Mouse (Mus musculus): ENCODE results near the gene Igbp1. TPM values are rescaled to one million over a fixed set of nuclear protein-coding genes. Genes with fewer than 3 reads are reported as not detected.

Igbp1 gene
- total RNA-seq (2014; rRNA removed) (52.2 and 63.2 TPM in 2 replicates), polyA plus RNA-seq (2012; rRNA removed) (18.5 and 20.4 TPM in 2 replicates)

DNA sequence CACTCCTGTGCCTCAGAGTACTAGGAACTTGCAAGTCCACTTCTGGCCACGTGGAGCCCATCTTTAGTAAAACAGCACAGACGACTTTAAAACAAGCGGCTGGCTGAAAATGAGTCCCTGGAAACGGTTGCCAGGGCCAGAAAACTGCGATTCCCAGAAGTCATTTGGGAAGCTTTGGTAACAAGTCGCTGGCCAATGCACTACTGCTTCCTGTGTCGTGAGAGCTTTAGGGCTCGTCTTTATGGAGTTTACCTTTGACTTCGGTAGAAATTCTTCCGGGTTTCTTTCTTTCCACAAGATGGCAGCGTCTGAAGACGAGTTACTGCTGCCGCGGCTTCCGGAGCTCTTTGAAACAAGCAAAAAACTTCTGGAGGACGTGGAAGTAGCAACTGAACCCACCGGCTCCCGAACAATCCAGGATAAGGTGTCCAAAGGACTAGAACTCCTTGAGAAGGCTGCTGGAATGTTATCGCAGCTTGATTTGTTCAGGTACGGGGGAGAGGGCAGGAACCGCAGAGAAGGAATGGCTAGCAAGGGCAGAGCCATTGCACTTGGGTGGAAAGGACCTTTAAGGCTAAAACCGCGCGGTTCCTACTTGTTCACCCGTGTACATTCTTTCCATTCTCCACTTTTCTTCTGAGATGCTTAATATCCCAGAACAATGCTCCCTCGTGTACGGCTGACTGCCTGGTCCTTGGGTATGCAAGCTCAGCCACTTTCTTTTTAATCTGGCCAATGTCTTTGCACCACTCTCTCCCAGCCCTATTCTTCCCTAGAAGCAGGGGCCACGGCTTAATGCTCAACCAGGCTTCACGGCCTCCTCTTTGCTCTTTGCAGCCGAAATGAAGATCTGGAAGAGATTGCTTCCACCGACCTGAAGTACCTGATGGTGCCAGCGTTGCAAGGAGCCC is at the start of gene Igbp1:
Gene Igbp1 (plus strand): TSS at position 224 of the 911 bp plus-strand sequence.
- under 1% methylated on average over 32 of the region's 32 CpGs for WGBS

GRCm38 (mm10) chrX:100468047-100468446 is 26.0 kb upstream of the Igbp1 start:
- H3K36me3 ChIP-seq (ENCODE audit: control insufficient read depth, insufficient read depth, low read length) = no peaks in the 10 kb centered on the region
- no peak overlapping the region for H3K9ac ChIP-seq (ENCODE audit: low read depth, low read length)
- no peak overlapping the region for H3K27ac ChIP-seq (replicated peaks; ENCODE audit: insufficient read depth, low read depth, low read length)
- H3K4me3 ChIP-seq (ENCODE audit: insufficient read depth, low read depth, low read length) = no peak overlapping the region
- no peak for DNase-seq (ENCODE audit: extremely low read depth, low read depth, low spot score)
- peaks cover 8% of the 10 kb centered on the region for H3K4me1 ChIP-seq (ENCODE audit: control insufficient read depth, insufficient read depth, low read length)
- TF ChIP-seq CTCF (IDR thresholded peaks at IDR 0.05; ENCODE audit: low read depth, low read length) (no peak), POLR2A (IDR thresholded peaks at IDR 0.05; ENCODE audit: extremely low read depth, insufficient read depth, low read length) (no peak)
- 55% methylated on average over 4 of the region's 4 CpGs for WGBS
- H3K27me3 ChIP-seq (ENCODE audit: control insufficient read depth, insufficient read depth, low read length) = no peaks in the 10 kb centered on the region
- no peaks in the 10 kb centered on the region for H3K79me2 ChIP-seq (ENCODE audit: control insufficient read depth, insufficient read depth, low read length)

More for the DNA sequence above, at the start of gene Igbp1:
- peak; percentile 95 for DNase-seq (ENCODE audit: extremely low read depth, low read depth, low spot score)
- TF ChIP-seq CTCF (IDR thresholded peaks at IDR 0.05; ENCODE audit: low read depth, low read length) (no peak), POLR2A (IDR thresholded peaks at IDR 0.05; ENCODE audit: extremely low read depth, insufficient read depth, low read length) (no peak)
- H3K27ac ChIP-seq (replicated peaks; ENCODE audit: insufficient read depth, low read depth, low read length) = peak within 1 kb of the TSS; percentile 68
- peaks cover 2% of the 10 kb centered on the region; the same call in 1 of the 2 replicates for H3K36me3 ChIP-seq (ENCODE audit: control insufficient read depth, insufficient read depth, low read length)
- no peaks in the 10 kb centered on the region for H3K27me3 ChIP-seq (ENCODE audit: control insufficient read depth, insufficient read depth, low read length)
- H3K79me2 ChIP-seq (ENCODE audit: control insufficient read depth, insufficient read depth, low read length) = no peaks in the 10 kb centered on the region; the same call in 1 of the 2 replicates
- H3K4me1 ChIP-seq (ENCODE audit: control insufficient read depth, insufficient read depth, low read length) = no peaks in the 10 kb centered on the region; the same call in 1 of the 2 replicates
- H3K9ac ChIP-seq (ENCODE audit: low read depth, low read length) = peak within 1 kb of the TSS; percentile 91
- H3K4me3 ChIP-seq (ENCODE audit: insufficient read depth, low read depth, low read length) = peak within 1 kb of the TSS; percentile 72

- no peaks in the 10 kb centered on the region for H3K36me3 ChIP-seq (ENCODE audit: control insufficient read depth, insufficient read depth, low read length)
- DNase-seq (ENCODE audit: extremely low read depth, low read depth, low spot score) = no peak
- no peak overlapping the region for H3K4me3 ChIP-seq (ENCODE audit: insufficient read depth, low read depth, low read length)
- no peaks in the 10 kb centered on the region for H3K79me2 ChIP-seq (ENCODE audit: control insufficient read depth, insufficient read depth, low read length)
- no peaks in the 10 kb centered on the region for H3K27me3 ChIP-seq (ENCODE audit: control insufficient read depth, insufficient read depth, low read length)
- peaks cover 8% of the 10 kb centered on the region for H3K4me1 ChIP-seq (ENCODE audit: control insufficient read depth, insufficient read depth, low read length)
- 83% methylated on average over 3 of the region's 3 CpGs for WGBS
- no peak overlapping the region for H3K9ac ChIP-seq (ENCODE audit: low read depth, low read length)
- TF ChIP-seq POLR2A (IDR thresholded peaks at IDR 0.05; ENCODE audit: extremely low read depth, insufficient read depth, low read length) = no peak
- no peak for TF ChIP-seq CTCF (IDR thresholded peaks at IDR 0.05; ENCODE audit: low read depth, low read length)
- H3K27ac ChIP-seq (replicated peaks; ENCODE audit: insufficient read depth, low read depth, low read length) = no peak overlapping the region
These were observed 24.0 kb upstream of the Igbp1 start for GRCm38 (mm10) chrX:100470126-100470525.

DNA sequence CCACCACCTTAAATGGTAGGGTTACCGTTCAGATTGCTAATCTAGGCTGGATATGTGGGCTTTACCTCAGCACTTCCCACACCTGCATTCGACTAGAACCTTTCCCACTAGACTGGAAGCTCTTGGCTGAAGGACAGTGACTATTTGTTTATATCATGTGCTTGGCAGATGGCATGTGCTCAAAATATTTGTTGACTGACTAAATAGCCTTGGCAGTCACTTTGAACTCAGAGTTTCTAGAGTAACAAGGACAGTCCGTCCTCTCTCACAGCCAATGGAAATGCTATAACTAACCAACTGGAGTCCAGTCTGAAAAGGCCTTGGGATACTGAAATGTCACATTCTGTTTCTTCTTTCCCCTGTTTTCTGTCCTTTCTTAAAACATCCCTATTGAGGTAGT is 22.6 kb upstream of the Igbp1 start:
- Histone ChIP-seq H3K27ac (replicated peaks; ENCODE audit: insufficient read depth, low read depth, low read length) (peak overlapping the region; percentile 95), H3K36me3 (ENCODE audit: control insufficient read depth, insufficient read depth, low read length) (no peaks in the 10 kb centered on the region), H3K79me2 (ENCODE audit: control insufficient read depth, insufficient read depth, low read length) (no peaks in the 10 kb centered on the region), H3K9ac (ENCODE audit: low read depth, low read length) (peak overlapping the region; percentile 62), H3K4me1 (ENCODE audit: control insufficient read depth, insufficient read depth, low read length) (peaks cover 8% of the 10 kb centered on the region), H3K27me3 (ENCODE audit: control insufficient read depth, insufficient read depth, low read length) (no peaks in the 10 kb centered on the region), H3K4me3 (ENCODE audit: insufficient read depth, low read depth, low read length) (no peak overlapping the region)
- TF ChIP-seq POLR2A (IDR thresholded peaks at IDR 0.05; ENCODE audit: extremely low read depth, insufficient read depth, low read length) (no peak), CTCF (IDR thresholded peaks at IDR 0.05; ENCODE audit: low read depth, low read length) (no peak)
- peak; percentile 96 for DNase-seq (ENCODE audit: extremely low read depth, low read depth, low spot score)
- WGBS = 20% methylated on average over 3 of the region's 3 CpGs

GRCm38 (mm10) chrX:100475569-100476223 is 18.4 kb upstream of the Igbp1 start:
- Histone ChIP-seq H3K9ac (ENCODE audit: low read depth, low read length) (no peak overlapping the region), H3K36me3 (ENCODE audit: control insufficient read depth, insufficient read depth, low read length) (no peaks in the 10 kb centered on the region), H3K79me2 (ENCODE audit: control insufficient read depth, insufficient read depth, low read length) (no peaks in the 10 kb centered on the region), H3K4me1 (ENCODE audit: control insufficient read depth, insufficient read depth, low read length) (peaks cover 8% of the 10 kb centered on the region), H3K27ac (replicated peaks; ENCODE audit: insufficient read depth, low read depth, low read length) (no peak overlapping the region), H3K4me3 (ENCODE audit: insufficient read depth, low read depth, low read length) (no peak overlapping the region), H3K27me3 (ENCODE audit: control insufficient read depth, insufficient read depth, low read length) (no peaks in the 10 kb centered on the region)
- no peak for TF ChIP-seq CTCF (IDR thresholded peaks at IDR 0.05; ENCODE audit: low read depth, low read length)
- no peak for TF ChIP-seq POLR2A (IDR thresholded peaks at IDR 0.05; ENCODE audit: extremely low read depth, insufficient read depth, low read length)
- 36% methylated on average over 4 of the region's 4 CpGs for WGBS
- peak; percentile 54 for DNase-seq (ENCODE audit: extremely low read depth, low read depth, low spot score)
